8 mouse cellular contexts compared by ENCODE assay signal in genomic region chr1:40224539-40225284, GRCm38 (mm10). TPM values are rescaled to one million over a fixed set of nuclear protein-coding genes. Genes with fewer than 3 reads are reported as not detected.
A peak's percentile ranks its signal among the peaks of the same experiment; 100 is the strongest.
DNase-seq lines count a peak whose midpoint lies in the region; ATAC-seq lines count a peak whose summit lies in the region.

TSS of gene Il1r1 (plus strand) at chr1:40225080.

- H3K36me3 ChIP-seq in hindbrain, embryonic 12.5 days = no peaks in the 10 kb centered on the region
- no peaks in the 10 kb centered on the region for H3K36me3 ChIP-seq in hindbrain, embryonic 10.5 days

- H3K9me3 ChIP-seq in hindbrain, embryonic 12.5 days (replicated peaks) = no peaks in the 10 kb centered on the region
- no peaks in the 10 kb centered on the region for H3K9me3 ChIP-seq in hindbrain, embryonic 10.5 days

- no peak within 1 kb of the TSS for H3K9ac ChIP-seq in hindbrain, embryonic 12.5 days

- no peaks in the 10 kb centered on the region for H3K27me3 ChIP-seq in hindbrain, embryonic 12.5 days
- H3K27me3 ChIP-seq in hindbrain, embryonic 10.5 days (ENCODE audit: insufficient read depth, poor library complexity, severe bottlenecking) = no peaks in the 10 kb centered on the region

- 0 out of 2 replicates have a peak within 1 kb of the TSS, but pooled peaks have one; percentile 4 for H3K4me2 ChIP-seq in hindbrain, embryonic 12.5 days (replicated peaks)

- no peak within 1 kb of the TSS for H3K4me3 ChIP-seq in hindbrain, embryonic 12.5 days
- H3K4me3 ChIP-seq in hindbrain, embryonic 10.5 days = no peak within 1 kb of the TSS

- WGBS in hindbrain, embryonic 12.5 days = 65% methylated on average over 12 of the region's 12 CpGs
- WGBS in hindbrain, embryonic 10.5 days = 71% methylated on average over 12 of the region's 12 CpGs

- 0 out of 2 replicates have a peak, but pooled peaks cover 3% of the 10 kb centered on the region for H3K4me1 ChIP-seq in hindbrain, embryonic 12.5 days
- H3K4me1 ChIP-seq in hindbrain, embryonic 10.5 days (replicated peaks) = no peaks in the 10 kb centered on the region

- no peak for DNase-seq in hindbrain, embryonic 10.5 days (ENCODE audit: low spot score)
- peak; percentile 19 to 51 for DNase-seq in adrenal gland, postnatal 4 days (ENCODE audit: low spot score in 2 of 2)
- peak; percentile 89 to 91 for DNase-seq in heart, adult 9 months (ENCODE audit: low spot score in 2 of 2)
- DNase-seq in kidney, postnatal 14 days = peak; percentile 90
- DNase-seq in urinary bladder, postnatal 4 days (ENCODE audit: low spot score in 2 of 2) = peak; percentile 72 to 78
- DNase-seq in left cerebral cortex, adult 9 months (ENCODE audit: low spot score in 2 of 2) = no peak

- no peak within 1 kb of the TSS for H3K27ac ChIP-seq in hindbrain, embryonic 12.5 days
- H3K27ac ChIP-seq in hindbrain, embryonic 10.5 days = no peak within 1 kb of the TSS

- ATAC-seq in hindbrain, embryonic 12.5 days (ENCODE audit: low FRiP score) = no peak
- peak; percentile 89 for ATAC-seq in megakaryocyte progenitor cell, adult 5-6 weeks (replicated peaks; ENCODE audit: poor library complexity)

RNA-seq across cellular contexts. Expression of gene Il1r1, which starts in this region (rescaled TPM):
- polyA plus RNA-seq in hindbrain, embryonic 12.5 days (2016; fragmentation: Nextera tagmentation; extraction: Ambion mirVana) = 1.4 and 1.6 TPM in 2 replicates
- 0.40 and 0.58 TPM in 2 replicates for polyA plus RNA-seq in hindbrain, embryonic 10.5 days (2016; fragmentation: Nextera tagmentation; extraction: Ambion mirVana)
- total RNA-seq in adrenal gland, postnatal 4 days (2021) = 1 to 10 TPM; 8.2 to 8.8 TPM
- total RNA-seq in megakaryocyte progenitor cell, adult 5-6 weeks (2015) = 4.6 and 5.8 TPM in 2 replicates
- total RNA-seq in megakaryocyte progenitor cell, adult 5-6 weeks (2017) = 3.2 and 4.7 TPM in 2 replicates

Comparison
In these comparisons a context has a peak if more than half of its experiments do, and no peak if none do; other contexts are left out.
1. DNase-seq: peak in adrenal gland, postnatal 4 days (2 of 2), heart, adult 9 months (2 of 2), kidney, postnatal 14 days (single experiment) and urinary bladder, postnatal 4 days (2 of 2); none in hindbrain, embryonic 10.5 days (single experiment) and left cerebral cortex, adult 9 months (0 of 2).